Mouse (Mus musculus) testis, postnatal 14 days (tissue): ENCODE data around the gene Tmtc4.

Source experiments
- DNase-seq: peaks from one replicate; pipeline ENCODE4 v3.0.0; 2021; ENCODE audit warnings: low spot score

Tmtc4 gene

DNA sequence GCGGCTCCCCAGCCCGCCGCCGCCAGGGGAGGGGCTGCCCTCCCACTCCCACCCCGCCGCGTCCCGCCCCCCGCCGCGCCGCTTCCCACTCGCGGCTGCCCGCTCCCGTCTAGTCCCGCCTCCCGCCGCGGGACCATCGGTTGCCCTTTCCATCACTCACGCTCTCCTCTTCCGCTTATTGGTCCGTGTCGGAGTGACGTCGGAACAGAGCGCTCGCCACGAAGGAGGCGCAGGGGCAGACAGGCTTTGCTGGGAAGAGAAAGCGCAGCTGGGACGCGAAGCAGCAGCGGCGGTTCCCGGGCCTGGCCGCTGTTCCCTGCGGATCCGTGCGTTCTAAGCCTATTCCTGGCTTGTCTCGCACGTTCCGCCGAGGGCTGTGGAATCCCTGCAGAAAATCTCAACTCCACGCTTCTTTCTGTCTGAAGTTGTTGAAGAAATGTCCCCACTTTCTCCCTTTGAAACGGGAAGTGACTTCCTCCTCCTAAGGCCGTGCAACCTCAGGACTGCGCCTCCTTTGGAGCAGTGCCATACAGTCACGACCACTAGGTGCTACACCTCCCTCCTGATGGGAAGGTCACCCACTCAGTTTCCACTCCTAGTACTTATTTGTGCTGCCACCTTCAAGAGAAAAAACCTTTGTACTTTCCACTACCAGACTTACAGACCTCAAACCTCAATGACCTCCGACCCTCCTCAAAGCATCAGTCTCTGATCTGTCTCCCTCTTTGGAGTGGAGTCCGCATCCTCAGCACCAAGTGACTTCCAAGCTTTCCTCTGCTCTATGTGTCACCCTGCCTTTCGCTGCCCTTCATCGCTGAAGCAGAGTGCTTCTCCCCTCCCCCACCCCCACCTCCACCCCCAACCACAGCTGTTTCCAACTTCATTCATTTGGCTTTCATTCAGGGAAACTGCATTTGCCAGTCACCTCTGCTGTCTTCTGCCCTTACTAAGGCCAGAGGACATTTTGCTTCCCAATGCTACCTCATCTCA is at the start of gene Tmtc4:
Gene Tmtc4 (minus strand): TSS at position 810 of the 990 bp plus-strand sequence.
- DNase-seq: peak; percentile 94

DNA sequence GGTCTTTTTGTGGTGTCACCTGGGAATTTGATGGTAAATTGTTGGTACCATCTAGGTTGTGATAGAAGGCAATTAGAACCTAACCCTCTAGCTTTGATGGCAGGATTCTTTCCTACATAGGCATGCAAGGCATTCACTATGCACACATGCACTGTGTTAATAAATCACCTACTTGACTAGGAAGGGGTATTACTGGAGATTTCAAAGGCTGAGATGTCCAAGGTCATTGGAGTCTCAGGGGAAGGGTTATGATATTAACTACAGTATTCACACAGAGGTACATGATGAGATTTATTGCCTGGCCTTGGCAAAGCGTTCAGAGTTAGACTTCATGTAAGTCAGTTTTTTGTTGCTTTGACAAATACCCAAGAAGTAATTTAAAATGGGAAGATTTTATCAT is 48.6 kb upstream of the Tmtc4 start:
- DNase-seq: no peak

DNA sequence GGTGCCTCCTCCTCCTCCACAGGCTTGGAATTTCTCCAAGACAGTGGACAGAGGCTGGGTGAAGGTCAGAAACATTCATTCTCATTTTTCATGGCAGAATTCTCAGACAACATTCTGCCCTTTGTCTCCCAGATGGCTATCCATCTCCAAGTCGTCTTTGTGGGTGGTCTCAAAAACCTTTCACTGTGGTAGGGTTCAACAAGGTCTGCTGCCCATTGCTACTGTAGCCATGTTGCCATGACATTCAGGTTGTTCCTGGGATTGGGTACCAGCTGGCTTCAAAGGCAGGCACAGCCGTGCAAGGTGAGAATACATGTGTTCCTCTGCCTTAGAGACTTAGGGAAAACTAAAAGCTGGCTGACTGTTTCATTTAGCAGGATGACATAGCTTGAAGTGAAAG is 44.0 kb upstream of the Tmtc4 start:
- no peak for DNase-seq

DNA sequence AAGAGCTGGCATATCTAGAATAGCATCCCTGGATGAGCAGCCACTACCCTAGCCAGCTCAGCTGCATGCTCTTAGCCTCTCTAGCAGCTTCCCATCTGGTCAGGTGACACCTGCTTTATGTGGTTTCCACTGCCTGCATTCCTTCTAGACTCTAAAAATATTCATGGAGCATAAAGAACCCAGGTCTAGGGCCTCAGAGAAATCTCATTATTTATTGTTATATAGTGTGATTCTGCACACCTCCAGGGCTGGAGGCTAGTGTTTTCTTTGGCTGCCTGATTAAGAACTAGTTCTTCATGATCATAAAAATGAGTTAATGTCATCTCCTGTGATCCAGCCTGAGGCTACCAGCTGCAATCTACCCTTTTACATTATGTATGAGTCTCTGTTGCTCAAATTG is 39.1 kb upstream of the Tmtc4 start:
- no peak for DNase-seq

DNA sequence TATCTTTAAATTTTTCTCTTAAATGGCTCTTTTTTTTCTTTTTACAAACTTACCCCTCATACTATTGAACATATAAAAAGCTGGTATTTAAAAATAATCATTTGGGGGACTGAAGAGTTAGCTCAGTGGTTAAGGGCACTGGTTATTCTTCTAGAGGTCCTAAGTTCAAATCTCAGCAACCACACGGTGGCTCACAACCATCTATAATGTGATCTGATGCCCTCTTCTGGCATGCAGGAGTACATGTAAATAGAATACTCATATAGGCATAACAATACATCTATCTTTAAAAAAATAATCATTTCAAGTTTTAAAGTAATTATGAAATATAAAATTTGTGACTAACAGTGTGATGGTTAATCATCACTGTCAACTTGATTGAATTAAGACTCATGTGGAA is 32.5 kb upstream of the Tmtc4 start:
- DNase-seq: no peak

DNA sequence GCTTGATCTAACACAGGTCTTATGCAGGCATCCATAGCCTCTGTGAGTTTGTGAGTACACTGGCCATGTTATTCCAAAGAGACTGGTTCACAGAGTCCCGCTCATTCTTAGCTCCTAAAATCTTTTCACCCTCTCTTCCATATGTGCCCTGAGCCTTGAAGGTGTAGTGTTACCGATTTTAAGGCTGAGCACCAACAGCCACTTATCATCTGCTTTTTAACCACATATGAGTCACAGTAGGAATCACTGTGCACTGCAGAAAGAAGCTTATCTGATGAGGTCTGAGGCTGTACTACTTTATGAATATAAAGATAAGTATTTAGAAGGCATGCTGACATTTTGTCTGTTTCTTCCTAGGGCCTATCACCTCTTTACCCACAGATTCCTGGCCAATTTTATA is 31.9 kb upstream of the Tmtc4 start:
- no peak for DNase-seq

DNA sequence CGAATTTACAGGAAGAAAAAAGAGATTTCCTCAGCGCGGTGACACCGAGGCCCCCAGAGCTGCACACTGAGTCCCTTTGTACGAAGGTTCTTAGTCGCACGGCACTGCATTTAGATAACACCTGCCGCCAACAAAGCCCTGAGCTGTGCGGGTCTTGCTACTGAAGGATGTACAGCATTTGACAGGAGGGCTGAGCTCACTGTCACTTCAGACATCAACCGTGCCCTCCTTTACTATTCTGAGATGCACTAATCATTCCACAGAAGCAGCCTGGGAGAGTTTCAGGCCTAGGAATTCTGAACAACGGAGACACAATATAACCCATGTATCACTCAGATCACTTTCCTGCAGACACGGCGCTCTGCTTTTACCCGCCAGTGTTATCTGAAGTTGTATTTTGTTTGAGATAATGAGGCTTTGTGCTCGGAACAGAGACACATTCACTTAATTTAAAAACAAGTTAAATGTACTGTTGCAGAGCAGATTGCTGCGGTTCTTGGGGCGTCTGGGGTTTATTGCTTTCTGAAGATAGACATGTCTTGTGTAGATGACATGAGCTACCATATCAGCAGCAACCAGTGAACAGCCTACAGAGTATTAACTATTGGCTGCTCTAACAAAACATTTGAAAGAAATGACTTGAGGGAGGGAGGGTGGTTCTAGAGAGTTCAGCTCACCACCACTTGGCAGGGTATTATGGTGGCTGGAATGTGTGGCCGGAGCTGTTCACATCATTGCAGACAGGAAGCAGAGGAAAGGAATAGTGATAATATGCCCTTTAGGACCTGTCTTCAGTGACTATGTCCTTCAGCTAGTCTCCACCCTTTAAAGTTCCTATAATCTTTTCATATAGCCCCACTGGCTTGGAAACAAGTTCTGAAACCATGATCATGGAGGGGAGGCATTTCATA is 25.5 kb upstream of the Tmtc4 start:
- no peak for DNase-seq

DNA sequence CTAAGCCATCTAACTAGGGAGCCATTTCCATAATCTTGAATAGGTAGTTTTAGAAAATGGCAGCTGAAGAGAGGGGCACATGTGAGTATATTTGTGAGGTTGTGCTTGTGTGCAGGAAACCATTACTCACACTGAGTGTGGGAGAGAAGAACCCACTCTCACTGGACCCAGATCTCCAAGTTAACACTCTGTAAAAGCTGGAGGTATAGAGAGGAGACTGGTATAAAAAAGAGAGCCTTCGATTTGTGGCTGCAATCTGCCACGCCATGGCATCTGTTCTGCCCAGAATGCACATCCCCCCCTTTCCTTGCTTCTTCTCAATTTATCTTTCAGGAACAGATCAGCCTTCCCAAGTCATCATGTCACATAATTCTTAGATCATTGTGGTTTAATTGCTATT is 24.8 kb upstream of the Tmtc4 start:
- no peak for DNase-seq

DNA sequence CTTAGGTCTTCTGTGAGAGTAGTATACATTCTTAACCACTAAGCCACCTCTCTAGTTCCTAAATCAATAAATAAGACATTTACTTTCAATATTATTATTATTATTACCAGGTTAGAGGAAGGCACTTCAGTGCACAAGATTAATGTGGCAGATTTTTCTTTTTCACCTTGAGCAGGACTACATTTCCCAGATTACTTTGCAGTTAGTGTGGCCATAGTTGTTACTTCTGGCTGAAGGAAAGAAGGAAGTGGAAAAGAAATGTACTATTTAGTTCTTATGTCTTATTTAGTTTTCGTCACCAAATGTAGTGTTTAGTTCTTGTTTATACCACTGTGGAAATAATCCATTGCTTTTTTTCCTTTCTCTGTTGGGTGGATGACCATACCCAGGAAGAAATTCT is 19.9 kb upstream of the Tmtc4 start:
- DNase-seq: no peak

DNA sequence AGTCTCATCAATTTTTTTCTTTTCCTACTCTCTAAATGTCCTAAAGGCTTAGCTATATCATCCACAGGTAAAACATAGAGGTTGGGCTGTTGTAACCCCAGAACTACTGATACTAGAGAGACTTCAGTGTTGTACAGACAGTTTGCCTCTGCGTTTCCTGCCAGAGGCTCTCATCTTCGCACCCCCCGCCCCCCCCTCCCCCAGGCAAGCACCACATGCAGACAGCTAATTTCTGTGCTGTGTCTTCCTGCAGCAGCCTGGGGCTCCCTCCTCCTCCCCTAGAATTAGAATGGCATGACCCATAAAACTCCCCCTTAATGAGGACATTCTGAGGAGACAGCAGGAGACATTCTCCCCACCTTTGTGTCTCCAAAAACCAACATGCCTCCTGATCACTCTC is 17.6 kb upstream of the Tmtc4 start:
- no peak for DNase-seq

DNA sequence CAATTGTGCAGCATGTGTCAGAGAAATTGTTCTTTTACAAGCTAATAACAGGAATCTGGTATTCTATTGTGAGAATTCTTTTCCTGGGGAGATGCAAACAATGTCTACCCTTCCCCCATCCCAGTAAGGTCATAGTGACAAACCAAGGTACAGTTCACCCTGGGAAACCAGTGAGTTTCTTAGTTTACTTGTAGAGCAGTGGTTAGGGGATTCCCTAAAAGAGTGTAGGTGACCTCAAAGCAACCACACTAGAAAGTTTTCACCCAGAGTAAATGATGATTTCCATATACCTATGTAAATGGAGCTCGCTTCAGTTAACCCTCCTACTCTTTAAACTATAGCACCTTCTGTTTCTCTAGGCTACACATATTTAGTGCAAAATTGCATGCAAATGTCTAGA is 13.6 kb upstream of the Tmtc4 start:
- DNase-seq: no peak

DNA sequence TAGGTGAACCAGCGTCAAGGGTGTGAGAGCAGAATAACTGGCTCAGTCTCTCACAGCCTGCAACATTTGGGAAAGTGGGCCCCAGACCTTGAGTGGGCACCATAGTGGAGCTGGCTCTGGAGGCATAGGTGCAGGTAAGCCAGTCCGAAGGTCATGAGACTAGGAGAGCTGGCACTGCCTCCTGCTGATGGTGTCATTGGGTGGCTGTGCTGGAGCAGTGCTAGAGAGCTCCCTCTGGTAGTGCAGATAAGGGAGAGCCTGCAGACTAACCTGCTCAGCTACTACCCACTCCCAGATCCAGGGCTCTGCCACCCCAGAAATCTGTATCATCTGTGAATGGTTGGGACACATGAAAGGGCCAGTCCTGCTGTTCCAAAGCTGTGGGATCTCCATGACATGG is 10.1 kb upstream of the Tmtc4 start:
- DNase-seq: no peak

DNA sequence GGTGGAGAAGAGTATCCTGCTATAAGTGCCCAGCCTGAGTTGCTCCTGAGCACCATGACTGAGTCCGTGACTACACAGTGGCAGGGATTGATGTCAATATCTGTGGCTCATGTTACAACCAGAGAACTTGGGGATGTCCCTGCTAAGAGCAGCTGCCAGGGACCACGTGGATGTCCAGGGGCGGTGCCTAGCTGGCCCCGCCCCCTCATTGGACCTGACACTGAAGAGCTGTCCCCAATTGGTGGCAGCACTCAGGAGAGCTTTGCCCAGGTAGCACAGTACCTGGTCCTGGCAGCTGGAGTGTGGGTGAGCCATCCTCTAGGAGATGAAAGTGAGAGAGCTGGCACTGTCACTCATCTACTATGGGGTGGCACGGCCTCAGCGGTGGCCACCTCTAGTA is 9.1 kb upstream of the Tmtc4 start:
- DNase-seq: no peak

DNA sequence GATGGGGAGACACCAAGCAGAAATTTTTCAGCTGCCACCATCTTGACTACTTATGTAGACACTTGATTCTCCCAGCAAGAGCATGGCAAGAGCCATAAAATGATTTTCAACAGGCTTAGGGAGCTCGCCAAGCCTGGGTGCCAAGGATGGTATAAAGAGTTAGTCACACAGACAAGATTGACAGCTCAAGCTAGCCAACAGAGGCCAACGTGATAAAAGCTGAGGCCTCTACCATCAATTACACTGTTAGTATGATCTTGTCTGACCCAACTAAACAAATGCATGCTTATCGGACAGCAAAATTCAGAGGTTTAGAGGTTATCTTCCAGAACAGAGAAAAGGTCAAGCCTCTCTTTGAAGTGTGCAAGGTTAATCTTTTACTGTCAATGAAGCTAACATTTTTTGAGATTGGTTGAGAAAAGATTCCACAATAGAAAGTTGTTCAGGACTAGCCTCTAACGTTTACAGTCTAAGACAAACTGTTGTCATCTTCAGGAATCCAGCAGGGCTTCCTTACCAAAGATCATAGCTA is 6.8 kb upstream of the Tmtc4 start:
- DNase-seq: no peak

DNA sequence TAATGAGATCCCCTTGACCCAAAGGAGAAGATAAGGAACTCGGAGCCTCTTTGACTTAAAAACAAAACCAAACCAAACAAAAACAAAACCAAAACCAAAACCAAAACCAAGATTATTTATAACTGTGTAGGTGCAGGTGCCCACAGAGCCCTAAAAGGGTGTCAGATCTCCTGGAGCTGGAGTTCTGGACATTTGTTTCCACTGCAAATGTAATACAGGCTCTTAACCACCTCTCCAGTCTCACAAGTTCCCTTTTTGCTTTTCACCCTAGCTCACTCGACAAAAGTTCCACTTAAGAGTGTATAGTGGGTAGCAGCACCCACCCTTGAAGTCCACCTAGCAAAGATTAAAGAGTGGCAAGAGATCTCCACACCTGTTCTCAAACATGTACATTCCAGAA is 2.6 kb upstream of the Tmtc4 start:
- DNase-seq: no peak

DNA sequence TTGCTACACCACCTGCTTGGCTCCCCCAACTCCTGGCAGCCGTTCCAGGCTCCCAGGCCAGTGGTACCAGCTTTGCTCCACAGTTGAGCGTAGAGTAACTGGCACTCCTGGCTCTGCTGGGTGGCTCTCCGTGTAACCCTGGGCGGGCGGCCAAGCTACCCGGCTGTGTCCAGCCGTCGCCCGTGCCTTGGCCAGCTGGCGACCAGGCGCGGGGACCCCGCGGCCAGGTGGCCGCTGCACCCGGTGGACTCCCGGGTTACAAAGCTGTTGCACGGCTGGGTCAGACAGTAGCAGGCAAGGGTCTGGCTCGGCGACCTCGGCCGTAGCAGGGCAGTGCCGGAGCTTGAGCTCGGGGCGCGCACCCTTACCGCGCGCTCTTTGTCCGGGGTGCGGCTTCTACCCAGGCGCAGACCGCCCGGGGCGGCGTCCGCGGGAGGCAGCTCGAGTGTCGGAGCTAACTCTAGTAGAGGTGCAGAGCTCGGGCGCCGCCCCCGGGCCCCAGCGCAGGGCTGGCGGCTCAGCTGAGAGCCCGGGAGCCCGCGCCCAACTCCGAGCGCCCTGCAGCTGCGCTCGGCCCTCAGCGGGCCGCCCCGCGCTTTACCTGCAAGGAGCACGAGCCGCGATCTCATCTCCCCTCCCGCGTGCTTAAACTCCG is 1.1 kb downstream of the Tmtc4 start:
- peak; percentile 65 for DNase-seq

DNA sequence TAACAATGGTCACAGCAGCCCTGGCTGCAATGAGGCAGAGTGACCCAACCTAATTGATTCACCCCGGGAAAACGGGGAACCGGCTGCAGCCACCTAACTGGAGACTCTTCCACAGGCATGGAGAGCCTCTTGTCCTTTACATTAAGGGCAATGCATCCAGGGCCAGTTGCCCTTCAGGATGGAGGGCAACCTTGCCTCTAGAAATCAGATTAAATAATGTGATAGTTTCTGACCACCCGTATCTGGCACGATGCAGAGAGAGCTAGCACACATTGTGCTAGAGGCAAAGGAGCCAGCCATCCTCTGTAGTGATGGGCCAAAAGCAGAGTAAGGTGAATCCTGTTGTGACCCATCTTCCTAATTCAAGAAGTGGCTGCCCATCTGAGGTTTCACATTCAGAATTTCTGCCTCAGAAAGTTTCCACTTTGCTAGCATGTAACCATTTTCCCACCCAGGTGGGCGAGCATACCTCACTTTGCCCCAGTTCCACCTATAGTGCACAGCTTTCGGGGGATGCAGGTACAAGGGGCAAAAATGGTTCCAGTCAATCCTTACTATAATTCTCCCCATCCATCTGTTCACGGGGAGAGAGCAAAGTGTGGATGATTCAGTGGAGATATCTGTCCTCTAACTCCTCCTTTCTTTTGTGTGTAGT is 1.9 kb downstream of the Tmtc4 start:
- peak; percentile 24 for DNase-seq

DNA sequence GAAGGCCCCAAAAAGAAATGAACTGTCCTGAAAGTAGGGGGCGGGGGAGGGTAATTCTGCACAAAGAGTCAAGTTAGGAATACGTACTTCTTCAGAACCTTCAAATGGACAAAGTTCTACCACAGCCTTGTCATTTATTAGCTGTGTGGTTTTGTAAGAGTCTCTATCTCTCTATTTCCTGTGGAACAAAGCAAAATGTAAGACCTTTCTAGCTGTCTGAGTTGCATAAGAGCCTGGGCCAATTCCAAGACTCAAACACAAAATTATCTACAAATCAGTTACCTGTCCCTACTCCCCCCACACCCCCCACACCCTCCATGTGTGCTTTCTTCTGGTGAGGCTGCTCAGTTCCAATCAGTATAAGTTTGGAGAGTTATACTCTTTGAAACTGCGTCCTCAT is 5.0 kb downstream of the Tmtc4 start:
- DNase-seq: no peak

DNA sequence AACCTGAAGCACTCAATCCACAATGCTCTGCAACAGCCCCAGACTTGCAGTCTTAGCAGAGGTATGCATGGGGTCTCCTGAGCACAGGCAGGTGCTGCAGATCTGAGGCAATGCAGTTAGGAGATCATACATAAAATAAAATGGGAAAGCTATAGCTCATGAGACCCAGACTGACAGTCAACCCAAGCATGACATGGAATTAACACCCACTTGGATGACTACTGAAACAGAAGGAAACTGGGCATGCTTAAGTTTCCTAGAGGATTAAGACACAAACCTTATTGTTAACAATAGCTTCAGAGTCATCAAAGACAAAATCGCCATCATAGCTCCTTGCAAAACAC is 6.1 kb downstream of the Tmtc4 start:
- no peak for DNase-seq

DNA sequence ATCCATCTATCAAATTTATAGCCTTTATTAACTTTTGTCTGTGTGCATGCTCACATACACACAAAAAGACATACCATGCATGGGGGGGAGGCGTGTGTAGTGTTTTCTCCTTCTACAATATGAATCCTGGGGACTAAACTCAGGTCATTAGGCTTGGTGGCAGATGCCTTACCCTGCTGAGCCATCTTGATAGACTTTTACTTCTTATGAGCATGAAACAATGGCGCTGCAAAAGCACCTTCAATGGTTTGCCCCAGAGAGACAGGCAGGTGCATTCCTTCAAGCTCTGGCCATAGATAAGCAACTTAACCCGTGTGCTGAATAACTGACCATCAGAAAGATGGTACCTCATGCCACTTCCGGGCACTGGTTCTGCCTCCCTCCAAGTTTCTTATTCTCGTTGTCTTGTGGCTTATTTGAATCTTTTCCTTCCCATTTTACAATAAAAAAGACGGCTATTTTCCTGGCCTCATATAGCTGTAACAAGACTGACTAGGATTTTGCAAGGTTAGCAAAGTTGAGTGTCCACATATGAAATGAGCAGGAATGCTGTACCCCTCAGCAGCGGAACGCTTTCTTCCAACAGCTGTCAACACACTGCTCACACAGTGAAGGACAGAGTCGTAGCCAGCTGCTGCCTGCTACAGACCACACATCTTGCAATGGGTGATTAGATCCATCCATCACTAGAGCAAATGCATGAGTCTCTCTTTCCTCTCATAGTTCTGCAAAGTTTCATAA is 6.6 kb downstream of the Tmtc4 start:
- no peak for DNase-seq
